Mouse (Mus musculus): ENCODE data around the gene Kiz.
A peak's percentile ranks its signal among the peaks of the same experiment; 100 is the strongest.

Kiz gene

GRCm38 (mm10) chr2:146855599-146856039 lies at the start of gene Kiz:
Gene Kiz, plus strand, starts transcription at chr2:146855864.
- DNase-seq, result peak; percentile 92 to 96

- DNase-seq, result no peak
Measured at GRCm38 (mm10) chr2:146809706-146810256, 45.9 kb upstream of the Kiz start.

GRCm38 (mm10) chr2:146810695-146811094 lies 45.0 kb upstream of the Kiz start:
- DNase-seq, result no peak

- no peak for DNase-seq
Measured at GRCm38 (mm10) chr2:146814978-146815377, 40.7 kb upstream of the Kiz start.

- DNase-seq, result no peak
Measured at GRCm38 (mm10) chr2:146819065-146819464, 36.6 kb upstream of the Kiz start.

GRCm38 (mm10) chr2:146823483-146823951 lies 32.1 kb upstream of the Kiz start:
- no peak for DNase-seq

- no peak for DNase-seq
Measured at GRCm38 (mm10) chr2:146824043-146824442, 31.6 kb upstream of the Kiz start.

GRCm38 (mm10) chr2:146828006-146828405 lies 27.7 kb upstream of the Kiz start:
- no peak for DNase-seq

- DNase-seq, result no peak
Measured at GRCm38 (mm10) chr2:146833222-146834063, 22.2 kb upstream of the Kiz start.

- DNase-seq, result no peak
Measured at GRCm38 (mm10) chr2:146834064-146834313, 21.7 kb upstream of the Kiz start.

GRCm38 (mm10) chr2:146834314-146835201 lies 21.1 kb upstream of the Kiz start:
- no peak for DNase-seq

GRCm38 (mm10) chr2:146835241-146835990 lies 20.2 kb upstream of the Kiz start:
- DNase-seq, result no peak

GRCm38 (mm10) chr2:146836246-146836645 lies 19.4 kb upstream of the Kiz start:
- no peak for DNase-seq

GRCm38 (mm10) chr2:146836871-146837550 lies 18.7 kb upstream of the Kiz start:
- DNase-seq, result no peak

- no peak for DNase-seq
Measured at GRCm38 (mm10) chr2:146837653-146838052, 18.0 kb upstream of the Kiz start.

GRCm38 (mm10) chr2:146838596-146839302 lies 16.9 kb upstream of the Kiz start:
- DNase-seq, result no peak

- no peak for DNase-seq
Measured at GRCm38 (mm10) chr2:146839303-146840030, 16.2 kb upstream of the Kiz start.

- no peak for DNase-seq
Measured at GRCm38 (mm10) chr2:146847863-146848262, 7.8 kb upstream of the Kiz start.

- DNase-seq, result no peak
Measured at GRCm38 (mm10) chr2:146856120-146856519, 456 bp downstream of the Kiz start.

GRCm38 (mm10) chr2:146856853-146857252 lies 1.2 kb downstream of the Kiz start:
- no peak for DNase-seq

GRCm38 (mm10) chr2:146865781-146866180 lies 10.1 kb downstream of the Kiz start:
- DNase-seq, result no peak
